Mouse (Mus musculus): ENCODE measurements around the gene Fnbp1.

The Fnbp1 gene

GRCm38 (mm10) chr2:31151892-31152812 is 10.3 kb upstream of the Fnbp1 start, which contains the start of gene Gpr107:
Gene Gpr107, plus strand, starts transcription at chr2:31152316.
- DNase-seq (ENCODE audit: low spot score in 2 of 2): peak; percentile 78 to 87

GRCm38 (mm10) chr2:31150762-31151161 is 9.0 kb upstream of the Fnbp1 start:
- no peak for DNase-seq (ENCODE audit: low spot score in 2 of 2)

- DNase-seq (ENCODE audit: low spot score in 2 of 2): no peak
Observed at GRCm38 (mm10) chr2:31147054-31147453, 5.2 kb upstream of the Fnbp1 start.

- DNase-seq (ENCODE audit: low spot score in 2 of 2): no peak
Observed at GRCm38 (mm10) chr2:31144901-31145300, 3.1 kb upstream of the Fnbp1 start.

- no peak for DNase-seq (ENCODE audit: low spot score in 2 of 2)
Observed at GRCm38 (mm10) chr2:31143768-31144695, 2.2 kb upstream of the Fnbp1 start.

- DNase-seq (ENCODE audit: low spot score in 2 of 2): no peak
Observed at GRCm38 (mm10) chr2:31143326-31143725, 1.5 kb upstream of the Fnbp1 start.

- DNase-seq (ENCODE audit: low spot score in 2 of 2): no peak
Observed at GRCm38 (mm10) chr2:31142505-31142904, 697 bp upstream of the Fnbp1 start.

GRCm38 (mm10) chr2:31141074-31141866 is 538 bp downstream of the Fnbp1 start:
- DNase-seq (ENCODE audit: low spot score in 2 of 2): peak in 1 of 2 experiments; percentile 74

GRCm38 (mm10) chr2:31140772-31141073 is 1.1 kb downstream of the Fnbp1 start:
- DNase-seq (ENCODE audit: low spot score in 2 of 2): no peak

- DNase-seq (ENCODE audit: low spot score in 2 of 2): no peak
Observed at GRCm38 (mm10) chr2:31139991-31140771, 1.6 kb downstream of the Fnbp1 start.

GRCm38 (mm10) chr2:31139174-31139632 is 2.6 kb downstream of the Fnbp1 start:
- no peak for DNase-seq (ENCODE audit: low spot score in 2 of 2)

- DNase-seq (ENCODE audit: low spot score in 2 of 2): no peak
Observed at GRCm38 (mm10) chr2:31137018-31137590, 4.7 kb downstream of the Fnbp1 start.

GRCm38 (mm10) chr2:31136338-31136737 is 5.5 kb downstream of the Fnbp1 start:
- DNase-seq (ENCODE audit: low spot score in 2 of 2): no peak

GRCm38 (mm10) chr2:31135512-31135931 is 6.3 kb downstream of the Fnbp1 start:
- no peak for DNase-seq (ENCODE audit: low spot score in 2 of 2)

GRCm38 (mm10) chr2:31133981-31134380 is 7.8 kb downstream of the Fnbp1 start:
- DNase-seq (ENCODE audit: low spot score in 2 of 2): no peak

GRCm38 (mm10) chr2:31132682-31133081 is 9.1 kb downstream of the Fnbp1 start:
- DNase-seq (ENCODE audit: low spot score in 2 of 2): no peak

- DNase-seq (ENCODE audit: low spot score in 2 of 2): no peak
Observed at GRCm38 (mm10) chr2:31130815-31131299, 11.0 kb downstream of the Fnbp1 start.

- no peak for DNase-seq (ENCODE audit: low spot score in 2 of 2)
Observed at GRCm38 (mm10) chr2:31129742-31130518, 11.9 kb downstream of the Fnbp1 start.

- no peak for DNase-seq (ENCODE audit: low spot score in 2 of 2)
Observed at GRCm38 (mm10) chr2:31127899-31128298, 13.9 kb downstream of the Fnbp1 start.
